ENCODE assay signal across 11 mouse cellular contexts in genomic region chr17:28251579-28252280, GRCm38 (mm10). TPM values are rescaled to one million over a fixed set of nuclear protein-coding genes. Genes with fewer than 3 reads are reported as not detected.
DNase-seq lines count a peak whose midpoint lies in the region; ATAC-seq and TF ChIP-seq lines count a peak whose summit lies in the region.
"Had no signal": no experiment of that assay in that cellular context is flagged by ENCODE, and none has a peak within 500 bp of the region (broad histone marks: within the 10 kb centered on the region; RNA-seq: fewer than 3 reads in every experiment).

No protein-coding gene starts in this region.

- DNase-seq in heart, adult 2 months = peak in 1 of 2 experiments; percentile 33
- DNase-seq in kidney, adult 2 months = no peak
- DNase-seq in cerebellum, adult 9-10 months = no peak
- DNase-seq: adrenal gland, adult 8-10 months; B cell, adult 2 months had no signal

- ATAC-seq in heart, embryonic 11.5 days (replicated peaks; ENCODE audit: insufficient number of reproducible peaks, low FRiP score, low TSS enrichment) = no peak
- no peak for ATAC-seq in kidney, embryonic 16.5 days (ENCODE audit: low FRiP score, low TSS enrichment)
- ATAC-seq in granulocyte monocyte progenitor cell, adult 5-6 weeks (replicated peaks; ENCODE audit: poor library complexity, severe bottlenecking) = peak; percentile 49
- ATAC-seq in megakaryocyte progenitor cell, adult 5-6 weeks (replicated peaks; ENCODE audit: poor library complexity) = 0 out of 2 replicates have a peak, but pooled peaks have one; percentile 24
- ATAC-seq in forebrain, embryonic 13.5 days = no peak

- H3K4me3 ChIP-seq in heart, adult 2 months = no peak overlapping the region
- no peak overlapping the region for H3K4me3 ChIP-seq in heart, embryonic 11.5 days (ENCODE audit: low read depth, low read length)
- H3K4me3 ChIP-seq in kidney, embryonic 16.5 days (ENCODE audit: low read length) = no peak overlapping the region
- no peak overlapping the region for H3K4me3 ChIP-seq in kidney, adult 2 months (ENCODE audit: insufficient read depth, low read depth, low read length)
- no peak overlapping the region for H3K4me3 ChIP-seq in forebrain, embryonic 13.5 days
- H3K4me3 ChIP-seq: forebrain, embryonic 10.5 days had no signal

- 0 out of 2 replicates have a peak overlapping the region, but pooled peaks have one; percentile 27 for H3K9ac ChIP-seq in heart, adult 2 months (ENCODE audit: low read depth, low read length)
- no peak overlapping the region for H3K9ac ChIP-seq in heart, embryonic 11.5 days (ENCODE audit: low read depth, low read length)
- H3K9ac ChIP-seq in kidney, embryonic 16.5 days (replicated peaks; ENCODE audit: low read length) = no peak overlapping the region; the same call in 1 of the 2 replicates
- no peak overlapping the region for H3K9ac ChIP-seq in forebrain, embryonic 13.5 days

- intact Hi-C loops in heart, adult 2 months (cut with DNase I) = no loop called here

- TF ChIP-seq EP300 in heart, adult 2 months (IDR thresholded peaks at IDR 0.05; ENCODE audit: insufficient read depth, low read depth, low read length) = no peak

- WGBS in heart, adult 2 months = 54% methylated on average over 12 of the region's 12 CpGs
- 71% methylated on average over 12 of the region's 12 CpGs for WGBS in heart, embryonic 11.5 days (ENCODE audit: insufficient replicate concordance)
- WGBS in kidney, embryonic 16.5 days = 80% methylated on average over 12 of the region's 12 CpGs
- WGBS in kidney, adult 2 months = 74% methylated on average over 12 of the region's 12 CpGs
- WGBS in forebrain, embryonic 13.5 days = 89% methylated on average over 12 of the region's 12 CpGs

- no peaks in the 10 kb centered on the region for H3K27me3 ChIP-seq in heart, adult 2 months (ENCODE audit: control insufficient read depth, insufficient read depth, low read length)
- no peaks in the 10 kb centered on the region for H3K27me3 ChIP-seq in heart, embryonic 11.5 days (ENCODE audit: control insufficient read depth, insufficient read depth, low read length)
- H3K27me3 ChIP-seq in kidney, embryonic 16.5 days (ENCODE audit: insufficient read depth, low read length) = no peaks in the 10 kb centered on the region
- H3K27me3 ChIP-seq in kidney, adult 2 months (replicated peaks; ENCODE audit: control insufficient read depth, insufficient read depth, low read length) = no peaks in the 10 kb centered on the region
- no peaks in the 10 kb centered on the region for H3K27me3 ChIP-seq in forebrain, embryonic 13.5 days

- no peaks in the 10 kb centered on the region; the same call in 1 of the 2 replicates for H3K79me2 ChIP-seq in heart, adult 2 months (replicated peaks; ENCODE audit: control insufficient read depth, insufficient read depth, low read length)

- no peak overlapping the region for H3K4me2 ChIP-seq in heart, embryonic 11.5 days
- no peak overlapping the region for H3K4me2 ChIP-seq in kidney, embryonic 16.5 days (replicated peaks; ENCODE audit: low read depth, low read length)
- no peak overlapping the region for H3K4me2 ChIP-seq in forebrain, embryonic 13.5 days

- H3K9me3 ChIP-seq in heart, embryonic 11.5 days (replicated peaks; ENCODE audit: control insufficient read depth, low read length) = no peaks in the 10 kb centered on the region
- H3K9me3 ChIP-seq in kidney, embryonic 16.5 days (ENCODE audit: low read length) = no peaks in the 10 kb centered on the region
- H3K9me3 ChIP-seq in forebrain, embryonic 13.5 days (replicated peaks) = no peaks in the 10 kb centered on the region
- H3K9me3 ChIP-seq: forebrain, embryonic 10.5 days had no signal

- H3K36me3 ChIP-seq in heart, adult 2 months (ENCODE audit: control insufficient read depth, insufficient read depth, low read length) = no peaks in the 10 kb centered on the region; the same call in 1 of the 2 replicates
- 0 out of 2 replicates have a peak, but pooled peaks cover 2% of the 10 kb centered on the region for H3K36me3 ChIP-seq in heart, embryonic 11.5 days (ENCODE audit: control insufficient read depth, insufficient read depth, low read length)
- H3K36me3 ChIP-seq in kidney, embryonic 16.5 days (ENCODE audit: insufficient read depth, low read length) = no peaks in the 10 kb centered on the region
- H3K36me3 ChIP-seq in kidney, adult 2 months (ENCODE audit: control insufficient read depth, insufficient read depth, low read length) = no peaks in the 10 kb centered on the region
- no peaks in the 10 kb centered on the region for H3K36me3 ChIP-seq in forebrain, embryonic 13.5 days (ENCODE audit: poor library complexity, severe bottlenecking)

- peak overlapping the region; percentile 69 for H3K27ac ChIP-seq in heart, adult 2 months
- no peak overlapping the region for H3K27ac ChIP-seq in heart, embryonic 11.5 days (ENCODE audit: low read depth, low read length)
- peak overlapping the region; percentile 31 for H3K27ac ChIP-seq in kidney, embryonic 16.5 days (ENCODE audit: low read length)
- no peak overlapping the region for H3K27ac ChIP-seq in kidney, adult 2 months (ENCODE audit: insufficient read depth, low read depth, low read length)
- H3K27ac ChIP-seq in forebrain, embryonic 13.5 days = no peak overlapping the region
- H3K27ac ChIP-seq: forebrain, embryonic 10.5 days had no signal

- H3K4me1 ChIP-seq in heart, adult 2 months (ENCODE audit: control insufficient read depth, insufficient read depth, low read length) = peaks cover 39% of the 10 kb centered on the region
- peaks cover 24% of the 10 kb centered on the region for H3K4me1 ChIP-seq in heart, embryonic 11.5 days (ENCODE audit: control insufficient read depth, insufficient read depth, low read length)
- H3K4me1 ChIP-seq in kidney, embryonic 16.5 days (ENCODE audit: insufficient read depth, low read length) = peaks cover 47% of the 10 kb centered on the region
- peaks cover 10% of the 10 kb centered on the region; the same call in 1 of the 2 replicates for H3K4me1 ChIP-seq in kidney, adult 2 months (ENCODE audit: control insufficient read depth, insufficient read depth, low read length)
- peaks cover 23% of the 10 kb centered on the region for H3K4me1 ChIP-seq in forebrain, embryonic 13.5 days

- TF ChIP-seq CTCF in heart, adult 2 months (IDR thresholded peaks at IDR 0.05) = no peak
- no peak for TF ChIP-seq CTCF in kidney, adult 2 months (conservative IDR thresholded peaks at IDR 0.05; ENCODE audit: insufficient read depth, insufficient read length, low read depth, low read length)

- TF ChIP-seq POLR2A in heart, adult 2 months (IDR thresholded peaks at IDR 0.05; ENCODE audit: insufficient read depth, low read depth, low read length) = no peak
- no peak for TF ChIP-seq POLR2A in kidney, adult 2 months (IDR thresholded peaks at IDR 0.05; ENCODE audit: low read depth, low read length)

RNA-seq across cellular contexts. Expression of gene Ppard, which starts 19.2 kb away (rescaled TPM):
- 10 to 100 TPM; 31.5 to 35.9 TPM for total RNA-seq in heart, adult 2 months (2021)
- 31.2 and 33.0 TPM in 2 replicates for polyA plus RNA-seq in heart, adult 2 months (2012; rRNA removed)
- 1.8 and 2.0 TPM in 2 replicates for polyA plus RNA-seq in heart, embryonic 11.5 days (2014; fragmentation: Nextera tagmentation; extraction: Ambion mirVana)
- 2.1 and 2.2 TPM in 2 replicates for polyA plus RNA-seq in kidney, embryonic 16.5 days (2015; fragmentation: Nextera tagmentation; extraction: Ambion mirVana)
- 27.5 and 28.0 TPM in 2 replicates for polyA plus RNA-seq in kidney, adult 2 months (2012; rRNA removed)
- 8.4 and 8.8 TPM in 2 replicates for total RNA-seq in granulocyte monocyte progenitor cell, adult 5-6 weeks (2014; fragmentation: Nextera tagmentation)
- 0.34 and 5.6 TPM in 2 replicates for total RNA-seq in granulocyte monocyte progenitor cell, adult 5-6 weeks (2017)
- 7.4 and 7.7 TPM in 2 replicates for total RNA-seq in megakaryocyte progenitor cell, adult 5-6 weeks (2015)
- total RNA-seq in megakaryocyte progenitor cell, adult 5-6 weeks (2017) = 1.9 and 2.7 TPM in 2 replicates
- 1.4 and 1.8 TPM in 2 replicates for polyA plus RNA-seq in forebrain, embryonic 13.5 days (2015; fragmentation: Nextera tagmentation; extraction: Ambion mirVana)

RNA-seq across cellular contexts. Expression of gene Def6, which starts 44.2 kb away (rescaled TPM):
- total RNA-seq in heart, adult 2 months (2021) = 1 to 10 TPM; 2.9 to 4.5 TPM
- 3.4 and 4.0 TPM in 2 replicates for polyA plus RNA-seq in heart, adult 2 months (2012; rRNA removed)
- 2.6 and 2.8 TPM in 2 replicates for polyA plus RNA-seq in heart, embryonic 11.5 days (2014; fragmentation: Nextera tagmentation; extraction: Ambion mirVana)
- 7.2 and 7.4 TPM in 2 replicates for polyA plus RNA-seq in kidney, embryonic 16.5 days (2015; fragmentation: Nextera tagmentation; extraction: Ambion mirVana)
- polyA plus RNA-seq in kidney, adult 2 months (2012; rRNA removed) = 4.7 and 7.5 TPM in 2 replicates
- total RNA-seq in granulocyte monocyte progenitor cell, adult 5-6 weeks (2014; fragmentation: Nextera tagmentation) = 57.9 and 67.3 TPM in 2 replicates
- 108 and 142 TPM in 2 replicates for total RNA-seq in granulocyte monocyte progenitor cell, adult 5-6 weeks (2017)
- 38.0 and 50.6 TPM in 2 replicates for total RNA-seq in megakaryocyte progenitor cell, adult 5-6 weeks (2015)
- total RNA-seq in megakaryocyte progenitor cell, adult 5-6 weeks (2017) = 142 and 149 TPM in 2 replicates
- polyA plus RNA-seq in forebrain, embryonic 13.5 days (2015; fragmentation: Nextera tagmentation; extraction: Ambion mirVana) = 3.3 and 3.6 TPM in 2 replicates

Comparison
In these comparisons a context has a peak if more than half of its experiments do, and no peak if none do; other contexts are left out.
1. H3K27ac ChIP-seq: peak in heart, adult 2 months (single experiment) and kidney, embryonic 16.5 days (single experiment); none in heart, embryonic 11.5 days (single experiment), kidney, adult 2 months (single experiment) and forebrain, embryonic 13.5 days (single experiment).
2. ATAC-seq: peak in granulocyte monocyte progenitor cell, adult 5-6 weeks (single experiment) and megakaryocyte progenitor cell, adult 5-6 weeks (single experiment); none in heart, embryonic 11.5 days (single experiment), kidney, embryonic 16.5 days (single experiment) and forebrain, embryonic 13.5 days (single experiment).